Mouse (Mus musculus) kidney, adult 10 weeks (tissue): ENCODE data around the gene Mob4. TPM values are rescaled to one million over a fixed set of nuclear protein-coding genes. Genes with fewer than 3 reads are reported as not detected.

Source experiments
- polyA plus RNA-seq: library from polyadenylated mRNA; stranded (reverse); fragments of 350-450 nt; fragmentation: Illumina TruSeq; extraction: RNeasy Lipid Tissue Mini Kit (QIAGEN cat#74804); gene quantifications from one replicate; pipeline ENCODE4 v1.2.3, GENCODE M21; 2014; ENCODE audit warnings: low read depth, low replicate concordance

Mob4 gene
- polyA plus RNA-seq, result 179 TPM

DNA sequence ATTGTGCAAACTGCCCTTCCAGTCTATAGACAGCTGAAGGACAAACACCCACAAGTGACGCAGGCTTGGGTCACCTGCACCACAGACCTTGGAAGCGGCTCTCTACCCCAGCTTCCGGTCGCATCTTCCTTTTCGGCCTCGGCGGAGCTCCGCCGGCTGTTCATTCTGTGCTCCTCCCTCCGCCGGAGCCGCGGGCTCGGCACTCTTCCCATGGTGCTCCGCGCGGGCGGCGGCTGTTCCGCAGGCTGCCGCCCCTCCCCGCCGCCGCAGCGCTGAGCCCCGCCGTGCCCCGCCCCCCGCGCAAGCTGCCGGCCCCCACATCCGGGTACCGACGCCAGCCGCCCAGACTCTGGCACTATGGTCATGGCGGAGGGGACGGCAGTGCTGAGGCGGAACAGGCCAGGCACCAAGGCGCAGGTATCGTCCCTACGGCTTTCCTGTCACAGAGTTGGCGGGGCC is at the start of gene Mob4:
Gene Mob4, plus strand, starts transcription at position 289 of the 459 bp plus-strand sequence.

DNA sequence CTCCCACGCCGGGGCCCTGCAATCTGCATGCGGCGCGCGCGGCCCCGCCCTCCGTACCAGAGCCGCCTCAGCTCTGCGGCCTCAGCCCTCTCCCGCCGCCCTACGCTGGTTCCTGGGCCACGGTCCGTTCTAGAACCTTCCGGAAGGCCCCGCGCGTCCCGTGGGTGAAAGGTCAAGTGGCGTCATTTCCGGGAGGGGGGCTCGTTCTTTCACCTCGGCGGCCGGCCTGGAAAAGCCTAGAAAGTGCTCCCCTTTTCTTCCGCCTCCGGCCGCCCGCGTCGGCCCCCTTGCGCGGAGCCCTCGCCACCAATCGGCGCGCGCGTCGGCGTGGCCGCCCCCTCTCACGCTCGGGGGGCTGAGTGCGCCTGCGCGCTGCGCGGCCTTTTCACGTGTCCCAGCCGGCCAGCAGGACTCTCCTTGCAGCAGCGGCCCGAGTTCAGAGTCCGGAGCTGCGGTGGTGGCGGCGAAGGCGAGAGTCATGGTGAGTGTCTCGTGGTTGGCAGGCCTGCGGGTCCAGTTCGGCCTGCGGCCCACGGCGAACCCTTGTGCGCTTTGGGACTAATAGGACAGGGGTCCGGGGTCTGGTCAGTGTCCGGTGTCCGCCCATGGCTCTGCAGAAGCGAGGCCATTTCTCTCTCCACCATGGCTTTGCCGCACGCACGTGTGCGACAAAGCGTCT is 43.0 kb upstream of the Mob4 start, which contains the start of the genes Hspe1 and Hspd1:
Gene Hspe1, plus strand, starts transcription at position 201 of the 679 bp plus-strand sequence.
Gene Hspd1, minus strand, starts transcription at position 312 of the 679 bp plus-strand sequence.

Other genes starting within 250 kb of the Mob4 start
- gene Ankrd44, start 204.8 kb upstream of the Mob4 start, polyA plus RNA-seq, result 27.3 TPM
- 206 TPM for gene Sf3b1, start 103.8 kb upstream of the Mob4 start, polyA plus RNA-seq
- 146 TPM for gene Coq10b, start 78.5 kb upstream of the Mob4 start, polyA plus RNA-seq
- gene Hspe1, start 43.1 kb upstream of the Mob4 start, polyA plus RNA-seq, result 690 TPM
- gene Hspd1, start 43.0 kb upstream of the Mob4 start, polyA plus RNA-seq, result 1,170 TPM
- 2.5 TPM for gene Rftn2, start 95.6 kb downstream of the Mob4 start, polyA plus RNA-seq
- 6.4 TPM for gene Mars2, start 105.9 kb downstream of the Mob4 start, polyA plus RNA-seq
- gene Boll, start 232.2 kb downstream of the Mob4 start, polyA plus RNA-seq, result 0.40 TPM